Mouse (Mus musculus): ENCODE measurements around the gene Srpk1.
A peak's percentile ranks its signal among the peaks of the same experiment; 100 is the strongest.

The Srpk1 gene

DNA sequence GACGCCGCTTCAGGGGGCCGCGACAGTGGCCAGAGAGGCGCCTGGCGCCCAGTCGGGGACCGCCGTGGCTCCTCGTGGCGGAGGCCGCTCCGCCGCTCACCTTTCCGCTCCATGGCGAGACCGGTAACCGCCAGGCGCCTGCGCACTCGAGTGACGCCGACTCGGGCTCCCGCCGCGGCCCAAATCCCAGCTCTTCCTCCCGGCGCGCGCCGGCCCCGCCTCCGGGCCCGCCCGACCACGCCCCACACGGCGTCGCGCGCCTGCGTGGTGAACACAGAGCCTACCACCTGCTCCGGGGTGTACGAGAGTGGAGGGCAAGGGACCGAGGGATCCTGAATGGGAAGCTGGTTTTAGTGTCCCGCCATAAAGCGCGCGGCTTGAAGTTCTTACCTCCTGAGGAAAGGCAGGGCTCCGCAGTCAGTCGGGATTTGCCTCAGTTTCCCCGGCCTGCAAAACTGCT is at the start of gene Srpk1:
Srpk1 (minus strand) TSS at position 410 of the 460 bp plus-strand sequence.
- DNase-seq (ENCODE audit: low spot score) = peak; percentile 77

GRCm38 (mm10) chr17:28659564-28659963 is 37.1 kb upstream of the Srpk1 start:
- no peak for DNase-seq (ENCODE audit: low spot score)

DNA sequence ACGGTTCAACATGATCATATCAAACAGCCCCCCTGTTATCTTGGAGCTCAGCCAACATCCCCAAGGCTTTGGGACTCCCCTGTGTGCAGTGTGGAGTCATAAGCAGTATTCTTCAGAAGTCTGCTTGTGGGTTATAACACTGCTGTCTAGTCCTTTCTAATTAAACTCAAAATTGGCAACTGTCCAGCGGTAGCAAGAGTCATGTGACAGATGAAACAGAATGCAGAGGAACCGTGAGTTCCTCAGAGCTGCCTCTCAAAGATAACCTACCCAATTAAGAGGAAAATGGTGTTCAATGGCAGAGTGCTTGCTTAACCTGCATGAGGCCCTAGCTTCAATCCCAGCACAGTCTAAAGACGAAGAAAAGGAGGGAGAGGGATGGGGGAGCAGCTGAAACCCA is 35.4 kb upstream of the Srpk1 start:
- no peak for DNase-seq (ENCODE audit: low spot score)

DNA sequence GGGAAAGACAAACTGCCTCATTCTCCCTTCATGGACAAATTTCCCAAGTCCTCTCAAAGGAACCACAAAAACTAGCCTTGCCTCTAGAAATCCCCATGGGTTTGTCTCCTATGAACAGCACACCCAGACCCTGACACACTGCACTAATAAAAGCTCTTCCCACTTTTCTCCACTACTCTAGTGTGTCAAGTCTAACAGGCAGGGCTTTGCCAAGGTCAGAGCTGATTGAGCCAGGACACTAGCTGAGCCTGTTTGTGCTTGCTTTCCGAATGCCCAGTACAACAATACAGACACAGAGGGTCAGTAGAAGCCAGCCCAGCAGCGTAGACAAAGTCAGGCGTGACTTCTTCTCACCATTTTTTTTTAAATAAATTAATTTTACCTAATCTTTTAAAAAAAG is 27.8 kb upstream of the Srpk1 start:
- no peak for DNase-seq (ENCODE audit: low spot score)

- DNase-seq (ENCODE audit: low spot score) = peak; percentile 21
Observed at GRCm38 (mm10) chr17:28648607-28649370, 26.3 kb upstream of the Srpk1 start.

GRCm38 (mm10) chr17:28646221-28646620 is 23.7 kb upstream of the Srpk1 start:
- DNase-seq (ENCODE audit: low spot score) = no peak

GRCm38 (mm10) chr17:28644112-28644511 is 21.6 kb upstream of the Srpk1 start:
- no peak for DNase-seq (ENCODE audit: low spot score)

- no peak for DNase-seq (ENCODE audit: low spot score)
Observed at GRCm38 (mm10) chr17:28643697-28644096, 21.2 kb upstream of the Srpk1 start.

DNA sequence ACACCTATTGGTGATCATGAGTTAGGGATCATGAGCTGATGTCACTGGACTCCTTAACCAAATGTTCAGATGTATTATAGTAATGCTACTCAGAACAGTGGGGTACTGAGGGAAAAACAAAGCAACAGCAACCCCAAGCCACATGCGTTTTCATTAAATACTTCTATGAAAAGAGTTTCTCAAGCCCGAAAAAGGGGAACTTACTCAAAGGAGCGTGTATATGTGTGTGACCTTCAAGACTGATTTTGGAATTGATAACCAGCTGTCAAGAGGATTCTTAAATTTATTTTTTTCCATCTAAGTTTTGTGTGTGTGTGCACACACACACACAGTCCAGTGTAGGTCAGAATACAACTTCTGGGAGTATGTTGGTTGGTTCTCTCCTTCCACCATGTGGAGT is 17.6 kb upstream of the Srpk1 start:
- DNase-seq (ENCODE audit: low spot score) = no peak

DNA sequence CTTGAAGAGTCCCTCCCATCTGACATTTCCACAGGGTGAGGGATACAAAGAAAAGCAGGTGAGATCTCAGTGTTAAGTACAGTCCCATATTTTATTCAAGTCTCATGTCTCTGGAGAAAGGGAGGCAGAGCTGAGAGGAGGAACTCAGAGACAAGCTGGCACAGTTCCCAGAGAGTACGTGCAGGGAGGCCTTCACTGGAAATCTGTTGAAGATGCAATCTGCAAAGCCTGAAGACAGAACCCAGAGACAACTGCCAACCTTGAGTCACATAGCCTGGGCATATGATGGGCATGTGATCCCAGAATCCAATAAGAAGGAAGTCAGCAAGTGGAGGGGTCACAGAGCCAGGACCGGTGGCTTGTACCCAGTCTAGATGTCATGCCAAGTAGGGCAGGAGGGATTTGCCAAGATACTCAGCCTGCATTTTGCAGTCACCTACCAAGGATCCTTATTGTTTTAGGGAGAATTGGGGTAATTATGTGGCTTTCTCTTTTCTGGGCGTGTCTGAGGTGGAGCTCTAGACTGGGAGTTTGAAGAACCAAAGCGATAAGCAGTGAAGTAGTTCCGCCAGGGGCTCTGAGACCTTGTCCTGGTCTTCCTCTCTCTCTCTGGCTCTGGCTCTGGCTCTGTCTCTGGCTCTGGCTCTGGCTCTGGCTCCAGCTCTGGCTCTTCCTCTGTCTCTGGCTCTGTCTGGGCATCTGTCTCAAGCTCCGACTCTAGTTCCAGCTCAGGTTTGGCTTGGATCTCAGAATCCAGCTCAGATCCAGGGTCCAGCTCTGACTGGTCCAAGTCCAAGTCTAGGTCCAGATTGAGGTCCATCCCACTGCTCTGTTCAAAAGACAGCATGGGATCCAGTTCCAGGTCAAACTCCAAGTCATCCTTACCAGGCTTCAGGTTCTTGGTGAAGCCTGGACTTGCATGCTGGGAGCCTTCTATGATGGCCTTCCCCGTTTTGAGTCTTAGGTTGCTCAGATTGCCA is 15.5 kb upstream of the Srpk1 start:
- DNase-seq (ENCODE audit: low spot score) = no peak

GRCm38 (mm10) chr17:28635842-28636241 is 13.3 kb upstream of the Srpk1 start:
- DNase-seq (ENCODE audit: low spot score) = no peak

DNA sequence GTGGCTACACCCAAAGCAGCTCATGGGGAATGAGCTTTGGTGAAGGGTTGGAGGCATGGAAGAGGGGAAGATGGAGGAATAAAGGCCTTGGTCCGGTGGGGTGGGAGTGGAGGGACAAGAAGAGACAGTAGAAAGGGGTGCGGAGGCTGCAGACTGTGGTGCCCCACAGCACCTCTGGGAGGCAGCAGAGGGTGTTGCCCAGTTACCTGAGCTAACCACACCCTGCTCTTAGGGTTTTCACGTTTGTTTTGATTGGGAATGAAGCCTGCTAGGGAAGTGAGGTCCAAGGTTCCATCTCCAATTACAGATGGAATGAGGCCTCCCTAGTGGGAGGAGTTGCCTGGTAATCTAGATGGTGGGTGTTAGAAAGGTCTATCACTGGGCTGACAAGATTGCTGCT is 6.6 kb upstream of the Srpk1 start:
- no peak for DNase-seq (ENCODE audit: low spot score)

- no peak for DNase-seq (ENCODE audit: low spot score)
Observed at GRCm38 (mm10) chr17:28628248-28629124, 6.0 kb upstream of the Srpk1 start.

DNA sequence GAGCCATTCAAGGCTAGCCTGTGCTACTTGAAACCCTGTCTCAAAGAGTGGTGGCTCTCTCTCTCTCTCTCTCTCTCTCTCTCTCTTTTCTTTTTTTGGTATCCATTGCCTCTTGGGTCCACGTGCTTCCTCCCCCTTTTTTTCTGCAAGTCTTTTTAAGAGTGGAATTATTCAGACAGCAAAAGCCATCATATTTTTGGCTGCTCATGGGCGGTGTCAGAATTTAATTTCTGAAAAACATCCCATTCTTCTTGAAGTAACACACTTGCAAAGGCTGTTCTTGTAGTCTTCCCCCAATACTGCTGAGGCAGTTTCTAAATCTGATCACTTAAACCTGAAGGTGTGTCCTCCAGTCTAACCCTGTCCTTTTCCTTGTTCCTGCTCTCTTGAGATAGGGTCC is 4.4 kb upstream of the Srpk1 start:
- DNase-seq (ENCODE audit: low spot score) = no peak

- DNase-seq (ENCODE audit: low spot score) = no peak
Observed at GRCm38 (mm10) chr17:28625327-28625726, 2.8 kb upstream of the Srpk1 start.

DNA sequence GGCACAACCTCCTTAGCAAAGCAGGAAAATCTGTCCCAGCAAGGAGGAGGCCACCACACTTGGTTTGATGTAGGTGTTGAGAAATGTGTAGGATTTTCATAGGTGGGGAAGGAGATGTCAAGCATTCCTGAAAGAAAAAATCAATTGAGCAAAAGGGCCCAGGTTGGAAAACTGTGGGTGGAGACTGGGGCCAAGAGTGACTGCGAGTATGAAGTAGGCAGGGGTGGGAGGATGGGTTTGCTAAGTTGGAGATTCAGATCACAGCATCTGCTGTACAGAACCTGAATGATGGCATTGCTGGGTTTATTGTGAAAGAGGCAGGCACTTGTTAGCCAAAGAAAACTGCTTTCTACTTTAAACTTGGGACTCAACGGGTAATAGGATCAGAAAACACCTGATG is 2.3 kb upstream of the Srpk1 start:
- DNase-seq (ENCODE audit: low spot score) = no peak

DNA sequence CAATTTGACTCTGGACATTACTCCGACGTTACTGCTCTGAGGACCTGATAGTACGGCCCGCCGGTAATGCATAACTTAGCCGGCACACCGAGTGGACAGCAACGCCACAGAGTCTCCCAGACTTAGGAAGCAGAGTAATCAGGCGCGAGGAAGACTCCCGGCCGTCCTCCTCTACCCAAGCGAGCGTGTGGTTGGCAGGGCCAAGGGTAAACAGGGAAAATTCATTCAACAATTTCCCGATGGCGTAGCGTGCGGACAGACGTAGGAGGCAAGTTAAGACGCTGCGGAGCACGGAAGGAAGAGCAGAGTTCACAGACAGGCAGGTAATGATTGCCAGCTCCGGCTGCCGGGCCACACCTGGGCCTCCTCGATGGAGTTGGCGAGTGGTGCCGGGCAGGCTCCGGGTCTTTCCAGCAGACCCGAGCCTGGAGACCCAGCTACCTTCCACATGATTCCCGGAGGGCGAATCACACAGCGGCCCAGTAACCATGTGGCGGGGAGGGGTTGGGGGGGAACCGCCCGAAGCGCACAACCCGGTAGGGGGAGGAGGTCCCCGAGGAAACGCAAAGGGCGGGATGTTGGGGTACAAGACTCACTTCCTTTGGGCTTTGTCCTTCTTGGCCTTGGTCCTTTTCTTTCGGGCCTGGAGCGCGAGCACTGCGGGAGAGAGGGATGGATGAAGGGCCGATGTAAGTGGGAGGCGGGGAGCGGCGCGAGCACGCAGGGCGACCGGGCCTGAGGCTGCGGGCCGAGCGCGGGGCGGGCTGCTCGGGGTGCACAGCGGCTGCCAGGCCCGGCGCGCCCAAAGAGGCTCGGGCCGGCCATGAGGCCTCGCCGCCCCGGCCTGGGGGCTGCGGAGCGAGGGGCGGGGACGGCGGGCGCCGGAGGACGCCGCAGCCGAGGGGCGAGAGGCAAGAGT is 869 bp downstream of the Srpk1 start:
- peak; percentile 35 for DNase-seq (ENCODE audit: low spot score)

GRCm38 (mm10) chr17:28618775-28619174 is 3.7 kb downstream of the Srpk1 start:
- DNase-seq (ENCODE audit: low spot score) = no peak

GRCm38 (mm10) chr17:28618124-28618523 is 4.4 kb downstream of the Srpk1 start:
- no peak for DNase-seq (ENCODE audit: low spot score)

DNA sequence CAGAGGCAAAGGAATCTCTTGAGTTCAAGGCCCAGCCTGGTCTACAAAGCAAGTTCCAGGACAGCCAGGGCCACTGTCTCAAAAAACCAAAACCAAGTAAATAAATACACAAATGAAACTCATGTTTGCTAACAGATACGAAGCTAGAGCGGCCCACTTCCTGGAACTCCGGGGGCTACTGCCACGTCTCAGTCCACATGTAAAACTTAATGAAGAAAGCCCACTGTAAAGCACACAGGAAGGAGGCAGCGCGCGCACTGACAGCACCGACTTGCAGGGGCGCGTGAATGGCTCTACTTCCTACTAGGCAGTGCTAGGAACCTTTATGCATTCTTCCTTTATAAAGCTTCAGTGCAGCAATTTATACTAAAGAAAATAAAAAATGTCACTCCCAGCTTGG is 4.9 kb downstream of the Srpk1 start:
- no peak for DNase-seq (ENCODE audit: low spot score)

DNA sequence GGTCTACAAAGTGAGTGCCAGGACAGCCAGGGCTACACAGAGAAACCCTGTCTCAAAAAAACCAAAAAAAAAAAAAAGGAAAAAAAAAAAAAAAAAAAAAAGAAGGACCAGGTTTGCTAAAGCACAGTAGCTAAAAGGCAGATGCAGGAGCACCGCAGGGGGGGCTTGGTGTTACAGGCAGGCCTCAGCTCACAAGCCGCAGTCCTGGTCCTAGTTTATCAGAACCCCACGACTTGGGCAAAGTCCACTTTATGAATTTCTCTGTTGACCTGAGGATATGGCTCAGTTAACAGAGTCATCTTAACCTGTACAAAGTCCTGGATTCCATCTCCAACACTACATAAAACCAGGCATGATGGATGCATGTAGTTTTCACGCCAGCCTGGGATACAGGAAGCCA is 7.2 kb downstream of the Srpk1 start:
- no peak for DNase-seq (ENCODE audit: low spot score)

Measured in spleen, adult 12 weeks (tissue).